In the genomic region with DNA sequence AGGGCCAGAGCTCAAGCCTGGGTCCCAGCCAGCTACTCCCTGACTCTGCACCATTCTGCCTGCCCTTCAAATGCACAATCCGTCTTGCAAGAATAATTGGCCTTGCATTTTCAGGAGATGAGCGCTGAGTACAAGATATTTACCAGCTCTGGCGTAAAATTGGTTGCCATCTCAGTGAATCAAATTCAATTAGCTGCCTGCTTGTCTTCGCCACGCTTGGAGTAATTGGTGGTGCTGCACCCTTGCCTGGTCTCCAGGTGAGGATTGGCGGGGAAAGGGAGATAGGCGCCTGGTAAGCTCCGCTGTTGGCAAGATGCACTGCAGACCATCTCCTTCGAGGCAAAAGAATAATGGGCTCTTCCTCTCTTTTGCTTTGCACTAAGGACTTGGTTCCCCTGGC, we compare ENCODE assay signal across 21 mouse cellular contexts. TPM values are rescaled to one million over a fixed set of nuclear protein-coding genes. Genes with fewer than 3 reads are reported as not detected.
DNase-seq lines count a peak whose midpoint lies in the region; ATAC-seq lines count a peak whose summit lies in the region.
"Had no signal": no experiment of that assay in that cellular context is flagged by ENCODE, and none has a peak within 500 bp of the region (broad histone marks: within the 10 kb centered on the region; RNA-seq: fewer than 3 reads in every experiment).

No protein-coding gene starts in this region.

- no peak for DNase-seq in hindbrain, embryonic 10.5 days (ENCODE audit: low spot score)
- no peak for DNase-seq in neural tube, embryonic 10.5 days (ENCODE audit: extremely low spot score, low spot score)
- no peak for DNase-seq in embryonic facial prominence, embryonic 10.5 days (ENCODE audit: low spot score)
- no peak for DNase-seq in gastrocnemius, postnatal 4 days (ENCODE audit: low spot score in 2 of 2)
- DNase-seq: adrenal gland, adult 2 months; adrenal gland, postnatal 25 days; cerebellum, adult 11 months; cerebellum, adult 8-10 months; cerebellum, postnatal 14 days; embryo, embryonic 11 days; gastrocnemius, postnatal 36 days; heart, adult 18-20 months; heart, postnatal 10 days; heart, postnatal 4 days had no signal

- 0 out of 2 replicates have a peak overlapping the region, but pooled peaks have one; percentile 10 for H3K27ac ChIP-seq in hindbrain, embryonic 15.5 days (replicated peaks)
- no peak overlapping the region for H3K27ac ChIP-seq in hindbrain, embryonic 10.5 days
- H3K27ac ChIP-seq in neural tube, embryonic 13.5 days (replicated peaks) = peak overlapping the region; percentile 38; the same call in 1 of the 2 replicates
- peak overlapping the region; percentile 44; the same call in 1 of the 2 replicates for H3K27ac ChIP-seq in embryonic facial prominence, embryonic 10.5 days (replicated peaks)
- H3K27ac ChIP-seq: embryonic facial prominence, embryonic 12.5 days; forebrain, embryonic 15.5 days; heart, embryonic 10.5 days had no signal

- no peak overlapping the region for H3K9ac ChIP-seq in hindbrain, embryonic 15.5 days
- no peak overlapping the region for H3K9ac ChIP-seq in neural tube, embryonic 13.5 days
- H3K9ac ChIP-seq: embryonic facial prominence, embryonic 12.5 days; forebrain, embryonic 15.5 days had no signal

- ATAC-seq in hindbrain, embryonic 15.5 days (ENCODE audit: low FRiP score, low read depth) = no peak
- no peak for ATAC-seq in neural tube, embryonic 13.5 days (ENCODE audit: low read depth)
- ATAC-seq: forebrain, embryonic 15.5 days; inflammation-experienced regulatory T-cells, adult 6 months had no signal

- H3K4me2 ChIP-seq in hindbrain, embryonic 15.5 days = no peak overlapping the region
- H3K4me2 ChIP-seq in neural tube, embryonic 13.5 days = no peak overlapping the region
- H3K4me2 ChIP-seq: embryonic facial prominence, embryonic 12.5 days; forebrain, embryonic 15.5 days had no signal

- WGBS in hindbrain, embryonic 15.5 days = 47% methylated on average over 9 of the region's 9 CpGs
- 86% methylated on average over 9 of the region's 9 CpGs for WGBS in hindbrain, embryonic 10.5 days
- WGBS in neural tube, embryonic 13.5 days = 57% methylated on average over 9 of the region's 9 CpGs
- 79% methylated on average over 9 of the region's 9 CpGs for WGBS in embryonic facial prominence, embryonic 10.5 days

- H3K9me3 ChIP-seq in hindbrain, embryonic 15.5 days = no peaks in the 10 kb centered on the region
- H3K9me3 ChIP-seq in hindbrain, embryonic 10.5 days = no peaks in the 10 kb centered on the region
- H3K9me3 ChIP-seq in neural tube, embryonic 13.5 days = no peaks in the 10 kb centered on the region
- no peaks in the 10 kb centered on the region for H3K9me3 ChIP-seq in embryonic facial prominence, embryonic 10.5 days
- H3K9me3 ChIP-seq: embryonic facial prominence, embryonic 12.5 days; forebrain, embryonic 15.5 days had no signal

- H3K4me1 ChIP-seq in hindbrain, embryonic 15.5 days (replicated peaks) = 0 out of 2 replicates have a peak, but pooled peaks cover 5% of the 10 kb centered on the region
- 0 out of 2 replicates have a peak, but pooled peaks cover 9% of the 10 kb centered on the region for H3K4me1 ChIP-seq in hindbrain, embryonic 10.5 days (replicated peaks)
- H3K4me1 ChIP-seq in neural tube, embryonic 13.5 days (replicated peaks) = peaks cover 3% of the 10 kb centered on the region; the same call in 1 of the 2 replicates
- peaks cover 35% of the 10 kb centered on the region for H3K4me1 ChIP-seq in embryonic facial prominence, embryonic 10.5 days

- H3K4me3 ChIP-seq in hindbrain, embryonic 15.5 days = no peak overlapping the region
- no peak overlapping the region for H3K4me3 ChIP-seq in hindbrain, embryonic 10.5 days
- H3K4me3 ChIP-seq in neural tube, embryonic 13.5 days = no peak overlapping the region
- no peak overlapping the region for H3K4me3 ChIP-seq in embryonic facial prominence, embryonic 10.5 days
- H3K4me3 ChIP-seq: embryonic facial prominence, embryonic 12.5 days; forebrain, embryonic 15.5 days; heart, embryonic 10.5 days had no signal

- no peaks in the 10 kb centered on the region for H3K36me3 ChIP-seq in hindbrain, embryonic 15.5 days
- no peaks in the 10 kb centered on the region for H3K36me3 ChIP-seq in hindbrain, embryonic 10.5 days
- H3K36me3 ChIP-seq in neural tube, embryonic 13.5 days = no peaks in the 10 kb centered on the region
- no peaks in the 10 kb centered on the region for H3K36me3 ChIP-seq in embryonic facial prominence, embryonic 10.5 days (replicated peaks)
- H3K36me3 ChIP-seq: embryonic facial prominence, embryonic 12.5 days; forebrain, embryonic 15.5 days; heart, embryonic 10.5 days had no signal

- H3K27me3 ChIP-seq in hindbrain, embryonic 15.5 days = no peaks in the 10 kb centered on the region
- peaks cover 11% of the 10 kb centered on the region; the same call in 1 of the 2 replicates for H3K27me3 ChIP-seq in hindbrain, embryonic 10.5 days (ENCODE audit: insufficient read depth, poor library complexity, severe bottlenecking)
- H3K27me3 ChIP-seq in neural tube, embryonic 13.5 days = no peaks in the 10 kb centered on the region
- peaks cover 14% of the 10 kb centered on the region; the same call in 1 of the 2 replicates for H3K27me3 ChIP-seq in embryonic facial prominence, embryonic 10.5 days (replicated peaks; ENCODE audit: low read depth, poor library complexity, severe bottlenecking)
- H3K27me3 ChIP-seq: CH12.LX; embryonic facial prominence, embryonic 12.5 days; forebrain, embryonic 15.5 days had no signal

RNA-seq across cellular contexts. Expression of a gene that starts 21.0 kb away (rescaled TPM):
- polyA plus RNA-seq in hindbrain, embryonic 15.5 days (2015; fragmentation: Nextera tagmentation; extraction: Ambion mirVana) = 183 and 196 TPM in 2 replicates
- 137 and 146 TPM in 2 replicates for polyA plus RNA-seq in hindbrain, embryonic 10.5 days (2016; fragmentation: Nextera tagmentation; extraction: Ambion mirVana)
- 183 and 192 TPM in 2 replicates for polyA plus RNA-seq in neural tube, embryonic 13.5 days (2015; fragmentation: Nextera tagmentation; extraction: Ambion mirVana)
- 118 and 125 TPM in 2 replicates for polyA plus RNA-seq in embryonic facial prominence, embryonic 10.5 days (2016; fragmentation: Nextera tagmentation; extraction: Ambion mirVana)
- total RNA-seq in gastrocnemius, postnatal 4 days (2021) = 100 to 1,000 TPM; 176 to 192 TPM
